Mouse (Mus musculus) MEL (cell line): ENCODE data around the gene Acod1. TPM values are rescaled to one million over a fixed set of nuclear protein-coding genes. Genes with fewer than 3 reads are reported as not detected.

ENCODE experiments used
- DNase-seq: peaks from one replicate; pipeline ENCODE4 v3.0.0; 2011; ENCODE audit warnings: low read depth, low spot score
- H3K27ac ChIP-seq: 2 replicates; pipeline ENCODE4 v1.5.1; 2012; ENCODE audit warnings: low read depth, mild to moderate bottlenecking, control low read depth, low read length, moderate library complexity; ENCODE audit not compliant: control insufficient read depth
- H3K27me3 ChIP-seq, 2 experiments: fragments of 150-350 bp in 1 of 2; sonication (generic) in 1 of 2; 2 replicates each; pipeline ENCODE4 v1.6.1; 2012; ENCODE audit warnings: low read length in 2 of 2, mild to moderate bottlenecking in 2 of 2, improper control_type of control experiment in 1 of 2, moderate library complexity in 1 of 2; ENCODE audit not compliant: insufficient read depth in 2 of 2, control insufficient read depth in 1 of 2
- H3K36me3 ChIP-seq, 2 experiments: 2 replicates each; pipeline ENCODE4 v1.6.1; 2012 to 2014; ENCODE audit warnings: low read length in 2 of 2, improper control_type of control experiment in 1 of 2, inconsistent platforms in 1 of 2, mild to moderate bottlenecking in 1 of 2; ENCODE audit not compliant: insufficient read depth in 2 of 2, control insufficient read depth in 1 of 2
- H3K4me1 ChIP-seq, 2 experiments: fragments of 150-350 bp in 1 of 2; sonication (generic) in 1 of 2; 2 replicates each; pipeline ENCODE4 v1.6.1; 2012; ENCODE audit warnings: low read length in 2 of 2, improper control_type of control experiment in 1 of 2, mild to moderate bottlenecking in 1 of 2; ENCODE audit not compliant: insufficient read depth in 2 of 2, control insufficient read depth in 1 of 2
- H3K4me3 ChIP-seq, 2 experiments: fragments of 150-350 bp in 1 of 2; sonication (generic) in 1 of 2; 2 replicates each; pipeline ENCODE4 v1.5.1; 2012; ENCODE audit warnings: low read depth in 2 of 2, low read length in 2 of 2, mild to moderate bottlenecking in 2 of 2, moderate library complexity in 2 of 2, control low read depth in 1 of 2, improper control_type of control experiment in 1 of 2; ENCODE audit not compliant: control insufficient read depth in 1 of 2, insufficient read depth in 1 of 2
- H3K79me2 ChIP-seq: 2 replicates; pipeline ENCODE4 v1.6.1; 2012; ENCODE audit warnings: mild to moderate bottlenecking, low read length, moderate library complexity; ENCODE audit not compliant: control insufficient read depth, poor library complexity, insufficient read depth
- H3K9ac ChIP-seq: 2 replicates; pipeline ENCODE4 v1.6.1; 2012; ENCODE audit warnings: low read depth, mild to moderate bottlenecking, control low read depth, low read length, moderate library complexity; ENCODE audit not compliant: control insufficient read depth, poor library complexity, severe bottlenecking
- H3K9me3 ChIP-seq: fragments of 150-350 bp; sonication (generic); replicated peaks from 2 replicates; pipeline ENCODE4 v1.6.1; 2012; ENCODE audit warnings: mild to moderate bottlenecking, low read length, improper control_type of control experiment, moderate library complexity; ENCODE audit not compliant: insufficient read depth
- BHLHE40 ChIP-seq: IDR thresholded peaks from 2 replicates; pipeline ENCODE4 v1.6.1; 2012; ENCODE audit warnings: low read depth, mild to moderate bottlenecking, inconsistent platforms, low read length, improper control_type of control experiment, borderline replicate concordance
- CHD1 ChIP-seq: IDR thresholded peaks from 2 replicates; pipeline ENCODE4 v1.6.1; 2012; ENCODE audit warnings: low read depth, mild to moderate bottlenecking, inconsistent platforms, low read length, improper control_type of control experiment
- E2F4 ChIP-seq: IDR thresholded peaks from 2 replicates; pipeline ENCODE4 v1.6.1; 2011; ENCODE audit warnings: low read depth, low read length, improper control_type of control experiment, borderline replicate concordance
- EP300 ChIP-seq, 2 experiments: IDR thresholded peaks; 2 replicates each; pipeline ENCODE4 v1.6.1; 2011; ENCODE audit warnings: improper control_type of control experiment in 2 of 2, low read length in 2 of 2, low read depth in 1 of 2, mild to moderate bottlenecking in 1 of 2
- ETS1 ChIP-seq: IDR thresholded peaks from 2 replicates; pipeline ENCODE4 v1.6.1; 2012; ENCODE audit warnings: low read depth, mild to moderate bottlenecking, inconsistent platforms, low read length, improper control_type of control experiment, moderate library complexity
- MAZ ChIP-seq: IDR thresholded peaks from 2 replicates; pipeline ENCODE4 v1.6.1; 2012; ENCODE audit warnings: low read depth, mild to moderate bottlenecking, inconsistent platforms, low read length, improper control_type of control experiment
- MYB ChIP-seq: IDR thresholded peaks from 2 replicates; pipeline ENCODE4 v1.6.1; 2011; ENCODE audit warnings: mild to moderate bottlenecking, low read depth, low read length, improper control_type of control experiment
- UBTF ChIP-seq: IDR thresholded peaks from 2 replicates; pipeline ENCODE4 v1.6.1; 2012; ENCODE audit warnings: low read depth, mild to moderate bottlenecking, inconsistent platforms, low read length, improper control_type of control experiment, moderate library complexity, borderline replicate concordance; ENCODE audit not compliant: insufficient read depth
- ZKSCAN1 ChIP-seq: IDR thresholded peaks from 2 replicates; pipeline ENCODE4 v1.6.1; 2012; ENCODE audit warnings: low read depth, mild to moderate bottlenecking, inconsistent platforms, low read length, improper control_type of control experiment, moderate library complexity
- ZMIZ1 ChIP-seq: IDR thresholded peaks from 2 replicates; pipeline ENCODE4 v1.6.1; 2012; ENCODE audit warnings: low read depth, mild to moderate bottlenecking, inconsistent platforms, low read length, improper control_type of control experiment, moderate library complexity
- polyA plus RNA-seq, 2 experiments: library from polyadenylated mRNA; stranded (reverse) in 1 of 2; unstranded in 1 of 2; fragments of >175 nt in 1 of 2; fragments of >200 nt in 1 of 2; gene quantifications; 2 replicates each; pipeline versions ENCODE4 v1.2.1 to v1.2.4; 2012; ENCODE audit warnings: low replicate concordance in 2 of 2, low read depth in 1 of 2; ENCODE audit not compliant: insufficient read length in 2 of 2, insufficient read depth in 1 of 2, missing spikeins in 1 of 2
- total RNA-seq: library from RNA; depleted of rRNA; stranded (reverse); fragments of 300-350 nt; gene quantifications from 2 replicates; pipeline ENCODE4 v1.2.3, GENCODE M21; 2012

Acod1 gene
- total and polyA plus RNA-seq, 3 experiments: not detected

- TF ChIP-seq E2F4: no peak
- no peak for TF ChIP-seq ZMIZ1
- no peak for TF ChIP-seq ZKSCAN1
Observed at GRCm38 (mm10) chr14:103085840-103086533, 39.2 kb downstream of the Acod1 start (continued).

- DNase-seq: peak; percentile 65
- H3K4me3 ChIP-seq: no peak overlapping the region
Observed at GRCm38 (mm10) chr14:103086671-103087324, 40.0 kb downstream of the Acod1 start.

GRCm38 (mm10) chr14:103087846-103088245 is 41.1 kb downstream of the Acod1 start:
- no peak for TF ChIP-seq MAZ
- TF ChIP-seq CHD1: no peak
- no peak for TF ChIP-seq EP300 (IDR thresholded peaks at IDR 0.05; ENCODE audit: low read depth in 1 of 2, low read length in 2 of 2)
- no peak for TF ChIP-seq BHLHE40
- no peak for TF ChIP-seq UBTF
- no peak for TF ChIP-seq MYB
- Histone ChIP-seq H3K36me3 (peaks cover 18 to 27% of the 10 kb centered on the region in 2 experiments), H3K9ac (no peak overlapping the region), H3K79me2 (peaks cover 3% of the 10 kb centered on the region; the same call in 1 of the 2 replicates), H3K4me1 (peaks cover 11 to 17% of the 10 kb centered on the region in 2 experiments), H3K9me3 (no peaks in the 10 kb centered on the region), H3K4me3 (no peak overlapping the region), H3K27ac (no peak overlapping the region), H3K27me3 (no peaks in the 10 kb centered on the region)
- DNase-seq: no peak

More at GRCm38 (mm10) chr14:103086671-103087324, 40.0 kb downstream of the Acod1 start:
- H3K79me2 ChIP-seq: peaks cover 3% of the 10 kb centered on the region; the same call in 1 of the 2 replicates
- no peaks in the 10 kb centered on the region for H3K27me3 ChIP-seq
- H3K27ac ChIP-seq: peak overlapping the region; percentile 27; the same call in 1 of the 2 replicates
- H3K4me1 ChIP-seq: peaks cover 11 to 17% of the 10 kb centered on the region in 2 experiments
- peaks cover 25 to 29% of the 10 kb centered on the region in 2 experiments for H3K36me3 ChIP-seq
- TF ChIP-seq ETS1: peak; percentile 8; the same call in 1 of the 2 replicates
- TF ChIP-seq MAZ: no peak
- H3K9ac ChIP-seq: no peak overlapping the region
- H3K9me3 ChIP-seq: no peaks in the 10 kb centered on the region
